Mouse (Mus musculus): ENCODE results near the gene Cmtm8. TPM values are rescaled to one million over a fixed set of nuclear protein-coding genes. Genes with fewer than 3 reads are reported as not detected.

Gene Cmtm8
- polyA plus RNA-seq (2016; fragmentation: Nextera tagmentation; extraction: Ambion mirVana), result 17.9 and 18.2 TPM in 2 replicates

DNA sequence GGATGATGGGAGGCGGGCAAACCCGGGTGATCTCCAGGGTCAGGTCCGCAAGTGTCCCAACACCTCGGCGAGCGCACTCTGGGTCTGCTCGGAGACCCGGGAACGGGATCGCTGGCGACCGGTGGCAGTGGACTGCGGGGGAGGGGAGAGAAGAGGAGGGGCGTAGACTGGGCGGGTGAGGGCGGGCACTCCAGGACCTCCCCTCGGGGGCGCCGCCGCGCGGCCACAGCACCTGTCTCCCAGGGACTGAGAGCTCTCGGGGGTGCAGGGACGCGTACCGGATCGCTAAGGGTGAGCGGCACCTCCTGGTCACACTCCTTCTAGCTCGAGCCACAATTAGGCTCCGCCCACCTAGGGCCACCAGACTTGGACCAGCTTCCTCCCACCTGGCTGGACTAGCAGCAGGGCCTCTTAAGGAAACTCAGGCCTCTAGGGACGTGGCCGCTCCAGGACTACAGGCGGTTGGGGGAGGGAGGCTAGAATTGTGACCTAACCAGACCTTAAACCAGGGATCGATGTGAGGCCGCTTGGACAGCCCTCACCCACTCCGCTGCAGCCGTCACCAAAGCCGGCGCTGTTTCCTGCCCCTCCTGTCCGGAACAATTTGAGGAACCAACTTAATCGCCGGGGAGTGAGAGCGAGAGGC, at the start of gene Cmtm8:
TSS of gene Cmtm8 (minus strand) at position 140 of the 646 bp plus-strand sequence.
- H3K36me3 ChIP-seq, result peaks cover 2% of the 10 kb centered on the region; the same call in 1 of the 2 replicates
- H3K4me1 ChIP-seq, result 0 out of 2 replicates have a peak, but pooled peaks cover 9% of the 10 kb centered on the region
- peak within 1 kb of the TSS; percentile 56 for H3K4me3 ChIP-seq
- peak; percentile 82 for ATAC-seq
- H3K27ac ChIP-seq, result peak within 1 kb of the TSS; percentile 38
- under 1% methylated on average over 40 of the region's 43 CpGs for WGBS (ENCODE audit: insufficient replicate concordance)
- peaks cover 35% of the 10 kb centered on the region for H3K27me3 ChIP-seq (replicated peaks)
- no peaks in the 10 kb centered on the region for H3K9me3 ChIP-seq (replicated peaks)
- peak within 1 kb of the TSS; percentile 51 for H3K9ac ChIP-seq
- H3K4me2 ChIP-seq, result peak within 1 kb of the TSS; percentile 74

DNA sequence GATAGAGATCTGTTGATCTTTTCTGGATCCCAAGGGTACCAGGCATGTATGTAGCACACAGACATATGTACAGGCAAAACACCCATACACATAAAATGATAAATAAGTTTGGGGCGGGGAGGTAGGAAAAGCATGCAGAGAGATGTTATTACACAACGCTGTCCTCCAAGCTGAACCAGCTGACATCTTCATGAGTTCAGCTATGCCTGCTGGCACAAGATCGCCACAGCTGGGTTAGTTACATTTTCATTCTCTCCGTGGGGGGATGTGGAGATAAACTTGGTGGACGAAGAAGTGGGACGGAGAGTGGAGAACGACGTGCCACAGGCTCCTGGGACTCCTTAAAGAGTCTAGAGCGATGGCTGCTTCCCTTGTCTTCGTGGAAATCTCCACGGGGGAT, 49.0 kb upstream of the Cmtm8 start:
- no peaks in the 10 kb centered on the region; the same call in 1 of the 2 replicates for H3K9me3 ChIP-seq (replicated peaks)
- no peak overlapping the region for H3K4me2 ChIP-seq
- 77% methylated on average over 11 of the region's 11 CpGs for WGBS (ENCODE audit: insufficient replicate concordance)
- H3K27me3 ChIP-seq (replicated peaks), result no peaks in the 10 kb centered on the region
- no peak overlapping the region for H3K27ac ChIP-seq
- no peak overlapping the region for H3K9ac ChIP-seq
- H3K4me3 ChIP-seq, result no peak overlapping the region
- ATAC-seq, result no peak
- H3K36me3 ChIP-seq, result no peaks in the 10 kb centered on the region
- H3K4me1 ChIP-seq, result no peaks in the 10 kb centered on the region

DNA sequence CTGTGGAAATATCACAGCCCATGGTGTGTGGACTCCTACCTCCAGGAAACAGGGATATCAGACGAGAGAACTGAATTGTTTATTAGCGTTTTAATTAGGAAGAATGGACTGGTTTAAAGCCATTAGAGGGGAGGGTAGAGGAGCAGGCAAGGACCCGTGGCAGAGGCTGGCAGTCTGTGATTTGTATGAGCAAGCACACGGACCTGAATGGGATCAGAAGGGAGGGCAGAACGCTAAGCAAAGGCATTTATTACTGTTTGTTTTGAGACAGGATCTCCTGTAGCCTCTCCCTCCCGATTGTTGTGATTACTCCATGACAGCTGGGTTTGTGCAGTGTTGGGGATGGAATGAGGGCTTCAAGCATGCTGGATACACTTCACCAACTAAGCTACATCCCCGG, 46.4 kb upstream of the Cmtm8 start:
- WGBS (ENCODE audit: insufficient replicate concordance), result 45% methylated on average over 7 of the region's 7 CpGs
- H3K4me3 ChIP-seq, result no peak overlapping the region
- no peaks in the 10 kb centered on the region for H3K4me1 ChIP-seq
- no peak overlapping the region for H3K27ac ChIP-seq
- no peaks in the 10 kb centered on the region for H3K36me3 ChIP-seq
- no peaks in the 10 kb centered on the region for H3K27me3 ChIP-seq (replicated peaks)
- H3K9me3 ChIP-seq (replicated peaks), result no peaks in the 10 kb centered on the region; the same call in 1 of the 2 replicates
- no peak overlapping the region for H3K4me2 ChIP-seq
- ATAC-seq, result no peak
- no peak overlapping the region for H3K9ac ChIP-seq

DNA sequence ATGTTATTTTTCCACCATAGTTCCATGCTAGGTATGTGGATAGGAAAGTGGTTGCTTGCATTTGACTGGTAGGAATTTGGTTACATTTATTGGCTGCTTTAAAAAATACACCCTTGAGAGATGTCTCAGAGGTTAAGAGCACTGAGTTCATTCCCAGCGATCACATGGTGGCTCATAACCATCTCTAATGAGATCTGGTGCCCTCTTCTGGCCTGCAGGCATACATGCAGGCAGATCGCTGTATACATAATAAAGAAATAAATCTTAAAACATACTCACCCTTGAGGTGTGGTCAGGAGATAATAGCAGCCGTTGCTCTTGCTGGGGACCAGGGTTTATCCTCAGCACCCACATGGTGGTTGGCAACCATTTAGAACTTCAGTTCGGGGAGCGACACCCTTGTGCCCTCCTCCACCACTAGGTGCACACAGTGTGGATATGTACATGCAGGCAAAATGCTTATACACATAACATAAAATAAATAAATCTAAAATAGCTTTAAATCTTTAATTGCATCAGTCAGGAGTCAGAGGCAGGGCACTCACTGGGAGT, 45.0 kb upstream of the Cmtm8 start:
- Histone ChIP-seq H3K4me2 (no peak overlapping the region), H3K36me3 (no peaks in the 10 kb centered on the region), H3K27me3 (replicated peaks) (no peaks in the 10 kb centered on the region), H3K9ac (no peak overlapping the region), H3K9me3 (replicated peaks) (no peaks in the 10 kb centered on the region; the same call in 1 of the 2 replicates), H3K27ac (no peak overlapping the region), H3K4me3 (no peak overlapping the region), H3K4me1 (no peaks in the 10 kb centered on the region)
- ATAC-seq, result no peak
- 57% methylated on average over 5 of the region's 5 CpGs for WGBS (ENCODE audit: insufficient replicate concordance)

DNA sequence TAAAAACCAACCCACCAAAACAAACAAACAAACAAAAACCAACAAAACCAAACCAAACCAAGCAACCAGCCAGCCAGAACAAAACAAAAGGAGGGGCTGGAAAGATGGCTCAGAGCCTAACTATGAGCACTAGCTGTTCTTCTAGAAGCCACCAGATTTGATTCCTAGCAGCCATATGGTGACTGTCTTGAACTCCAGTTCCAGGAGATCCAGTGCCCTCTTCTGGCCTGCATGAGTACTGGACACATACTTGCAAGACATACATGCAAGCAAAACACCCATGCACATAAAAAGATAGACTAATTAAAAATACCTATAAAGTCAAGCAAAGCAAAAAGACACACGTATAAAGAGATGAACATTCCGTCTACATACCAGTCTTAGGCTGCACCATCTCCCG, 43.7 kb upstream of the Cmtm8 start:
- no peaks in the 10 kb centered on the region; the same call in 1 of the 2 replicates for H3K9me3 ChIP-seq (replicated peaks)
- no peaks in the 10 kb centered on the region for H3K36me3 ChIP-seq
- H3K27me3 ChIP-seq (replicated peaks), result no peaks in the 10 kb centered on the region
- no peak overlapping the region for H3K4me3 ChIP-seq
- 74% methylated on average over 3 of the region's 3 CpGs for WGBS (ENCODE audit: insufficient replicate concordance)
- no peak overlapping the region for H3K9ac ChIP-seq
- ATAC-seq, result no peak
- no peak overlapping the region for H3K4me2 ChIP-seq
- no peak overlapping the region for H3K27ac ChIP-seq
- no peaks in the 10 kb centered on the region for H3K4me1 ChIP-seq

DNA sequence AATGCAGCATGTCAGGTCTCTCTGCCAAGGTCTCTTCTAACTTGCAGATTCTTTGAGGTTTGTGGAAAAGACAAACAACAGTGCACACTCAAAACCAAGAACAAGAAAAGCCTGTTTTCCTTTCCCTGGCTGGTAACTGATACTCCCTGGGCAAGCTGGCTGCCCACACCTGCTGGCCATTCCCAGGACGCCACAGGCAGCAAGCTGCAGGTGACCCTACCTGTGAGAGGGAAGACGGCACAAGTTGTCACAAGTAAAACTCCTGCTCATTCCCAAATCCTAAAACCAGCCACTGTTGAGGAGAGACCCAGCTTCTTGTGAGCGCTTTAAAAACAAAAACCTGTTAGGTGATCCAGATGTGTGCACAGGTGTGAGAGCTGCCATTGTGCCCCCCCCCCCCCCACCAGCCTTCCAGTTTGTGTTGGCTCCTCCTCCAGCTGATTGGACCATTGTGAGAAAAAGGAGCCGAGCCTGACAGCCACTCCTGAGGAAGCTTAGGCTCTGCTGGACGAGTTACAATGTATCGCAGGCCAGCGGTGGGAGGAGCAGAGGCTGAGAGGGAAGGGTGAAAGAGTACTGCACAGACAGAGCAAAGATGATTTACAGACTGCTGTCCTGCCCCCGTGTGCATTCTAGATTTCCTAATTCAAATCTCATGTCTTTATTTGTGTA, 42.2 kb upstream of the Cmtm8 start:
- no peaks in the 10 kb centered on the region for H3K36me3 ChIP-seq
- no peak overlapping the region for H3K4me2 ChIP-seq
- no peaks in the 10 kb centered on the region for H3K27me3 ChIP-seq (replicated peaks)
- H3K9ac ChIP-seq, result no peak overlapping the region
- no peak overlapping the region for H3K27ac ChIP-seq
- no peaks in the 10 kb centered on the region for H3K4me1 ChIP-seq
- no peak for ATAC-seq
- H3K9me3 ChIP-seq (replicated peaks), result no peaks in the 10 kb centered on the region; the same call in 1 of the 2 replicates
- no peak overlapping the region for H3K4me3 ChIP-seq
- 28% methylated on average over 8 of the region's 8 CpGs for WGBS (ENCODE audit: insufficient replicate concordance)

DNA sequence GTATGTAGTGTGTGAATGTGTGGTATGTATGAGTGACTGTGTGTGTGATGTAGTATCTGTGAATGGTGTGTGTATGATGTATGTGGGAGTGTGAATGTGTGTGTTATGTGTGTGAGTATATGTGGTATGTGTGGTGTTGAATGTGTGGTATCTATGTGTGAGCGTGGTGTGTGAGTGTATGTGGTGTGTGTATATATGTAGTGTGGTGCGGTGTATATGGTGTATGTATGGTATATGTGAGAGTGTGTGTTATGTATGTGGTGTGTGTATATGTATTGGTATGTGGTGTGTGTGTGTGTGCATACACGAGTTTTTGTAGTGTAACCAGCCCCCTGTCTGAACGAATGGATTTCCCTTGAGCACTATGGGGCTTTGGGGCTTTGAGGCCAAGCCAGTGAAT, 41.6 kb upstream of the Cmtm8 start:
- H3K36me3 ChIP-seq, result no peaks in the 10 kb centered on the region
- H3K9me3 ChIP-seq (replicated peaks), result no peaks in the 10 kb centered on the region; the same call in 1 of the 2 replicates
- no peak overlapping the region for H3K4me3 ChIP-seq
- H3K27me3 ChIP-seq (replicated peaks), result no peaks in the 10 kb centered on the region
- no peak overlapping the region for H3K4me2 ChIP-seq
- WGBS (ENCODE audit: insufficient replicate concordance), result 71% methylated on average over 4 of the region's 4 CpGs
- ATAC-seq, result no peak
- H3K9ac ChIP-seq, result no peak overlapping the region
- H3K4me1 ChIP-seq, result no peaks in the 10 kb centered on the region
- H3K27ac ChIP-seq, result no peak overlapping the region

DNA sequence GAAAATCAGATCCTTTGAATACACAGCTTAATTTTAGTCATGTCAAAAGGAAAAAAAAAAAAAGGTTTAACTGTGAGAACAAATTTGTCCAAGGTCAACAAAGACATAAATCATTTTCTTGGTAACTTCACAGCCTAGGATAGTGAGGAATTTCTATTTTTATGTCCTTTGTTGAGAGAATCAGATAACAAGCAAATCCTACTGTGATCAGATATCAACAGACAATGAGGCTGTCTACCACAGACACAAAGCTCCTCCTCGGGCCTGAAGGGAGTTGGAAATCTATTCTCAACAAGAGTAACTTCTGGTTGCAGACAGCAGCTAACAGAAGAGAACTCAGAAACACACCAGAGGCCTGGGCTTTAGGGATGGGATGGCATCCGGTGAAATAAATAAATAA, 38.0 kb upstream of the Cmtm8 start:
- H3K27me3 ChIP-seq (replicated peaks), result no peaks in the 10 kb centered on the region
- 76% methylated on average over 2 of the region's 2 CpGs for WGBS (ENCODE audit: insufficient replicate concordance)
- no peak overlapping the region for H3K27ac ChIP-seq
- no peaks in the 10 kb centered on the region for H3K4me1 ChIP-seq
- H3K36me3 ChIP-seq, result no peaks in the 10 kb centered on the region
- no peaks in the 10 kb centered on the region for H3K9me3 ChIP-seq (replicated peaks)
- ATAC-seq, result no peak
- no peak overlapping the region for H3K4me3 ChIP-seq
- H3K4me2 ChIP-seq, result no peak overlapping the region
- H3K9ac ChIP-seq, result no peak overlapping the region

DNA sequence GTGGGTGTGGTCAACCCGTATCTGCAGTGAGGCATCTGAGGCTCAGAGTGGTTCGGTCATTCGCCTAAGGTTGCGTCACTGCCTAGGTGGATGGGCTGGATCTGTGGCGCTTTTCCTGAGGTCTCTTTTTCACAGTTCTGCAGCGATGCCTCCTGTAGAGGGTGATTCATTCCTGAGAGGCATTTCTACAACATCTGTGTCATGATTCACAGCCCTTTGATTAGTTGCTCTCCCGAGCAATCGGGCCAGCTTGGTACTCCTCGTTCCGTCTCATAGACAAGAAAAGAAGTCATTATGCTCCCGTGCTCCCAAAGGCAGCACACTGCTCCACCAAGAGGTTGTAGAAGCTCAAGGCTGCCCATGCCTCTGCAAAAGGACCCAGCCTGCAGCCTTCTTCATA, 11.4 kb upstream of the Cmtm8 start:
- no peak for ATAC-seq
- Histone ChIP-seq H3K9ac (no peak overlapping the region), H3K4me3 (no peak overlapping the region), H3K9me3 (replicated peaks) (no peaks in the 10 kb centered on the region), H3K36me3 (no peaks in the 10 kb centered on the region), H3K27ac (no peak overlapping the region), H3K27me3 (replicated peaks) (no peaks in the 10 kb centered on the region), H3K4me1 (no peaks in the 10 kb centered on the region), H3K4me2 (no peak overlapping the region)
- 44% methylated on average over 11 of the region's 11 CpGs for WGBS (ENCODE audit: insufficient replicate concordance)

DNA sequence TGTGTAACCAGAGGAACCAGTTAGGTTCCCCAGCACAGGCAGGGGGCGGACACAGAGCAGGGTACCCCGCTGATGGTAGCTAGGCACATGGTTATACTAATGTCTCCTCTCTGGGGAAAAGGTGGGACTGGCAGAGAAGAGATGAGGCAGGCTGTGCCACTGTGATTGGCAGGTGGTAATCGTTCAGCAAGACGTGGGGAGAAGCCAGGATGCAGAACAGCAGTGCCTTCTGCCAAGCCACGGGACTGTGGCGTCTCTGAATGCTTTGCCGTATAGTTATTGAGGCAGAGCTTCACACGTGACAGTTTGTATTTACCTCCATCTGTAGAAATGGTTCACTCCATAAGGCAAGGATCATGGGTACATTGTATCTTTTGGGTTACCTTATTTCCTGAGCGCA, 10.7 kb upstream of the Cmtm8 start:
- Histone ChIP-seq H3K27ac (no peak overlapping the region), H3K36me3 (no peaks in the 10 kb centered on the region), H3K9ac (no peak overlapping the region), H3K4me1 (no peaks in the 10 kb centered on the region), H3K9me3 (replicated peaks) (no peaks in the 10 kb centered on the region), H3K4me2 (no peak overlapping the region), H3K27me3 (replicated peaks) (no peaks in the 10 kb centered on the region), H3K4me3 (no peak overlapping the region)
- WGBS (ENCODE audit: insufficient replicate concordance), result 63% methylated on average over 9 of the region's 9 CpGs
- ATAC-seq, result no peak

DNA sequence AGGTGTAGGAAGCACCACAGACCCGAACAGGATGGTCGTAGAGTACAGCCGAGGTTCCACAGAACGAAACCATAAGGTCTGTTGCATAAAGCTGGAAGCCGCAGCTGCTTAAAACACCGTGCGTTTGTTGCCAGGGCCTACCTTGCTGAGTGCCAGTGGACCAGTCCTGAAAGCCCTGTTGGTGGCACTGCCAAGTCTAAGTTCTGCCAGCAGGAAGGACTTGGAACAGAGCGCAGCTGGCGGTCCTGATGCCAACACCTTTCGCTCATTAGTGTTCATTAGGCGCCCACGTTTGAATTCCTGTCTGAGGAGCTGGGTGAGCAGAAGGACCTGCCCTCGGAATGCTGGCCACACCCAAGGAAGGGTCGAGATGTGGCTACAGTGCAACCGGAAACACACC, 9.4 kb upstream of the Cmtm8 start:
- 73% methylated on average over 15 of the region's 15 CpGs for WGBS (ENCODE audit: insufficient replicate concordance)
- ATAC-seq, result no peak
- H3K36me3 ChIP-seq, result no peaks in the 10 kb centered on the region

DNA sequence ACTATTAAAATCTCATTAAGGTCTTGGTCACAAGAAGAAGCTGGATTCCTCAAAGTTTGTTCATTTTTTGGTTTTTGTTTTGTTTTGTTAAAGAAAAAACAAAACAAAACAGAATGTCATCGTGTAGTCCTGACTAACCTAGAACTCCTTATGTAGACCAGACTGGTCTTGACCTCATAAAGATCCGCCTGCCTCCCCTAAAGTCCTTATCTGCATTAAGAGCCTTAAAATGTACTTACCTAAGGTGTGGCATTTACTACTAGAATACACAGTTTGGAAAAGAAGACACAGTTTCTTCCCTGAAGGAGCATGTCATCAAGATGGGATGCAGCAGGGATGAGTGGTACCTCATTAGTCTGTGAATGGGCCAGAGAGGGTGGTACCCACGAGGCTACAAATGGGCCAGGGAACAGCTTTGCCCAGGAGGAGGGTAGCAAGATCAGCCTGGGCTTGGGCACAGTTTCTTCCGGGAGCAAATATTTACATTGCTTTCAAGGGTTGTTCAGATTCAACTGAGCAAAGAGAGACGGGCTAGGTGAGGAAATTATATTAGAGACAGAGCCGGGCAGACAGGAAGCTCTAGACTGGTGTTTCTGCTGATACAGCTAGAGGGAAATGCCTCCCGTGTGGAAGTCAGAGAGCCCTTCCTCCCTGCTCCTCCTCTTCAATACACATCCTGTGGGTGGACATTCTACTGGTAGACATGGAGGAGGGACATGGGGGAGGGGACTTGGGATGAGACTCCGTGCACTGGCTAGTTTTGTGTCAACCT, 7.6 kb upstream of the Cmtm8 start:
- WGBS (ENCODE audit: insufficient replicate concordance), result 20% methylated on average over 8 of the region's 8 CpGs
- H3K4me1 ChIP-seq, result no peaks in the 10 kb centered on the region
- ATAC-seq, result no peak
- no peaks in the 10 kb centered on the region for H3K36me3 ChIP-seq
- H3K4me3 ChIP-seq, result no peak overlapping the region
- no peak overlapping the region for H3K27ac ChIP-seq
- H3K4me2 ChIP-seq, result no peak overlapping the region
- H3K9me3 ChIP-seq (replicated peaks), result no peaks in the 10 kb centered on the region
- no peak overlapping the region for H3K9ac ChIP-seq
- H3K27me3 ChIP-seq (replicated peaks), result no peaks in the 10 kb centered on the region; the same call in 1 of the 2 replicates

More for the DNA sequence above, 9.4 kb upstream of the Cmtm8 start:
- Histone ChIP-seq H3K27me3 (replicated peaks) (no peaks in the 10 kb centered on the region), H3K4me1 (no peaks in the 10 kb centered on the region), H3K4me2 (no peak overlapping the region), H3K9me3 (replicated peaks) (no peaks in the 10 kb centered on the region), H3K4me3 (no peak overlapping the region), H3K27ac (no peak overlapping the region), H3K9ac (no peak overlapping the region)
